Mouse (Mus musculus) kidney, postnatal 36 days (tissue): ENCODE measurements at regions not wholly inside any gene's neighbourhood (a gene's known extent, or its start where the extent isn't known, plus 50 kb on each side); places are given as distances from the start of the nearest gene placed in this dataset.

Experiments used
- DNase-seq, 2 experiments: peaks; one replicate each; pipeline ENCODE4 v3.0.0; 2021 to 2022; ENCODE audit warnings: mixed read lengths in 2 of 2

DNA sequence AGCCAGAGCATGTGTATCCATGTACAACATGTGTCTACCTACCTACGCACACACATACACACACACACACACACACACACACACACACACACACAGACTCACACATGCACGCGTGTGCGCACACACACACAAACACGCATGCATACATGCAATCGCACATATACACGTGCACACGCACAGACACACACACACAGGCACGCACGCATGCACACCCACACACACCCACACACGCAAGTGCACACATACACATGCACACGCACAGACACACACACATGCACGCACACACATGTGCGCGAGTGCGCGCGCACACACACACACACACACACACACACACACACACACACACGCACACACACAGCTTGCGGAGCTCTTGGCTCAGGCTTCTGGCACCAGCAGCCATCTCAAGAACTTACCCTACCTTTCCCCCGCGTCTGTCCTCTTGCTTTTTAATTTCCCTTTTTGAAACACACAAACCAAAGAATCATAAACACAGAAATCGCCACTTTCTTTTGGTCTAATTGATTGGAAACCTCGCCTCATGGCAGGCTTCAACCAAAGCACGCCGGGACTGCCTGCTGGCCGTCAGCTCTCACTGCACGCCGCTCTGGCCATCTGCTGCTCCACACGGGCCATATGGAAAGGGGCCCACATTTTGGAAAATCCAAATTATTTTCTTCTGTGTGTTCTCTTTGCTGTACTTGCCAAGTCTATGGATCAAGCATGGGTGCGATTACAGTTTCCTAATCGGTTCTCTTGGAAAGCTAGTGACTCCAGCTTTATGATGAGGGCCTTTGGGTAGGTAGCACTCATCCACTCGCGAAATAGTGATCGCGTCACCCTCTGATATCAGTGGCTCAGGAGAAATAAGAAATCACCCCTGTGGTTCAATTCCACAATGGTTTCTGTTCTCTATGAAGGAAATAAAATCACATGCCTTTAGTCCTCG is 127.9 kb upstream of the Gm9833 start:
- DNase-seq = no peak

DNA sequence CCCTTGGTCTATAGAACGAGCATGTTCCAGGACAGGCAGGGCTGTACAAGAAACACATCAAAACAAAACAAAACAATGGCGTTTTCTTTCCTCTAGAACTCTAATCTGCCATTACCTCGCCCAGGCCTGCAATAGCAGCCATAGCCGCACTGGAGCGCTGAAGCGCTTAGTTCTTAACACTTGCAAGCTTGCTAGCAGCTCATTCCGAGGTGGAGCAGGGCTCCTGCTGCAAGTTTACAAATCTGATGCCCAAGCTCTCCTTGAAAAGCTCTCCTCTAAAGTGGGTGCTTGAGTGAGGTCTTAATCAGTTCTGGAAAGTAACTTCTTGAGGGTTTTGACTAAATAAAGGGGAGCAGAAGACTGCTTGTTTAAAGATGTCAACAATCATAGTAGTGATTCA is 127.2 kb upstream of the Gm9833 start:
- DNase-seq = peak; percentile 38 to 69
